Comparison of ENCODE assay signal across 19 mouse cellular contexts in genomic region chr11:100050451-100050850, GRCm38 (mm10). TPM values are rescaled to one million over a fixed set of nuclear protein-coding genes. Genes with fewer than 3 reads are reported as not detected.
"Had no signal": no experiment of that assay in that cellular context is flagged by ENCODE, and none has a peak within 500 bp of the region (broad histone marks: within the 10 kb centered on the region; RNA-seq: fewer than 3 reads in every experiment).

TSS of gene Krt31 (minus strand) at chr11:100050551.

- H3K27ac ChIP-seq: neural tube, embryonic 13.5 days; neural tube, embryonic 15.5 days; stomach, embryonic 15.5 days; stomach, postnatal 0 days had no signal

- H3K36me3 ChIP-seq: neural tube, embryonic 13.5 days; neural tube, embryonic 15.5 days; stomach, embryonic 15.5 days had no signal

- H3K9me3 ChIP-seq: neural tube, embryonic 13.5 days; neural tube, embryonic 15.5 days; stomach, embryonic 15.5 days had no signal

- H3K4me3 ChIP-seq: neural tube, embryonic 13.5 days; neural tube, embryonic 15.5 days; stomach, embryonic 15.5 days had no signal

- DNase-seq: retina, postnatal 1 day; right cerebral cortex, adult 18-20 months; right cerebral cortex, postnatal 14 days; right cerebral cortex, postnatal 25 days; right cerebral cortex, postnatal 4 days; spleen, adult 18-20 months; thymus, adult 18-20 months; thymus, adult 2 months; thymus, postnatal 14 days; thymus, postnatal 25 days; thymus, postnatal 36 days; thymus, postnatal 4 days had no signal

- H3K4me2 ChIP-seq: neural tube, embryonic 13.5 days; neural tube, embryonic 15.5 days; stomach, embryonic 15.5 days had no signal

- H3K27me3 ChIP-seq: neural tube, embryonic 13.5 days; neural tube, embryonic 15.5 days; stomach, embryonic 15.5 days had no signal

- H3K9ac ChIP-seq: neural tube, embryonic 13.5 days; neural tube, embryonic 15.5 days; stomach, embryonic 15.5 days had no signal

- H3K4me1 ChIP-seq: neural tube, embryonic 13.5 days; neural tube, embryonic 15.5 days; stomach, embryonic 15.5 days had no signal

RNA-seq across cellular contexts. Expression of gene Krt31, which starts in this region (rescaled TPM):
- polyA plus RNA-seq: neural tube, embryonic 13.5 days; neural tube, embryonic 14.5 days; neural tube, embryonic 15.5 days; spleen, adult 2 months; stomach, postnatal 0 days; urinary bladder, adult 2 months had no signal
